ENCODE assay signal across 10 mouse cellular contexts in genomic region chr1:180992142-180992541, GRCm38 (mm10). TPM values are rescaled to one million over a fixed set of nuclear protein-coding genes. Genes with fewer than 3 reads are reported as not detected.
A peak's percentile ranks its signal among the peaks of the same experiment; 100 is the strongest.
DNase-seq lines count a peak whose midpoint lies in the region; ATAC-seq lines count a peak whose summit lies in the region.
"Had no signal": no experiment of that assay in that cellular context is flagged by ENCODE, and none has a peak within 500 bp of the region (broad histone marks: within the 10 kb centered on the region; RNA-seq: fewer than 3 reads in every experiment).

No protein-coding gene starts in this region.

- H3K36me3 ChIP-seq in limb, embryonic 11.5 days (ENCODE audit: control insufficient read depth, insufficient read depth, low read length) = no peaks in the 10 kb centered on the region
- H3K36me3 ChIP-seq in limb, embryonic 10.5 days = no peaks in the 10 kb centered on the region
- H3K36me3 ChIP-seq: hindbrain, embryonic 15.5 days had no signal

- no peaks in the 10 kb centered on the region for H3K4me1 ChIP-seq in limb, embryonic 11.5 days (ENCODE audit: control insufficient read depth, insufficient read depth, low read length)
- H3K4me1 ChIP-seq in limb, embryonic 10.5 days = no peaks in the 10 kb centered on the region
- H3K4me1 ChIP-seq: hindbrain, embryonic 15.5 days had no signal

- H3K27me3 ChIP-seq in limb, embryonic 11.5 days (ENCODE audit: control insufficient read depth, insufficient read depth, low read length) = no peaks in the 10 kb centered on the region
- H3K27me3 ChIP-seq in limb, embryonic 10.5 days (ENCODE audit: low read depth, poor library complexity, severe bottlenecking) = no peaks in the 10 kb centered on the region
- H3K27me3 ChIP-seq: hindbrain, embryonic 15.5 days had no signal

- 52% methylated on average over 3 of the region's 3 CpGs for WGBS in limb, embryonic 11.5 days
- WGBS in limb, embryonic 10.5 days = 59% methylated on average over 3 of the region's 3 CpGs

- no peak overlapping the region for H3K4me3 ChIP-seq in limb, embryonic 11.5 days (ENCODE audit: low read depth, low read length)
- no peak overlapping the region for H3K4me3 ChIP-seq in limb, embryonic 10.5 days
- H3K4me3 ChIP-seq: hindbrain, embryonic 15.5 days; myocyte had no signal

- no peak for ATAC-seq in limb, embryonic 11.5 days (ENCODE audit: insufficient number of reproducible peaks, low FRiP score, low TSS enrichment, low read depth)

- no peak overlapping the region for H3K27ac ChIP-seq in limb, embryonic 11.5 days (replicated peaks; ENCODE audit: low read depth, low read length)
- H3K27ac ChIP-seq in limb, embryonic 10.5 days = no peak overlapping the region
- H3K27ac ChIP-seq: hindbrain, embryonic 15.5 days had no signal

- no peaks in the 10 kb centered on the region for H3K9me3 ChIP-seq in limb, embryonic 11.5 days (ENCODE audit: control insufficient read depth, low read length)
- no peaks in the 10 kb centered on the region for H3K9me3 ChIP-seq in limb, embryonic 10.5 days (replicated peaks)
- H3K9me3 ChIP-seq: hindbrain, embryonic 15.5 days had no signal

- no peak overlapping the region for H3K9ac ChIP-seq in limb, embryonic 11.5 days (ENCODE audit: low read length)
- H3K9ac ChIP-seq: hindbrain, embryonic 15.5 days had no signal

- H3K4me2 ChIP-seq in limb, embryonic 11.5 days (ENCODE audit: low read depth, severe bottlenecking) = no peak overlapping the region
- H3K4me2 ChIP-seq: hindbrain, embryonic 15.5 days had no signal

- DNase-seq in adrenal gland, postnatal 14 days = peak; percentile 67
- DNase-seq in adrenal gland, adult 8-10 months = no peak
- peak; percentile 48 for DNase-seq in limb, embryonic 11.5 days (ENCODE audit: low spot score)
- no peak for DNase-seq in limb, embryonic 10.5 days (ENCODE audit: low spot score)
- peak; percentile 37 for DNase-seq in T-cell, adult 2 months (ENCODE audit: low spot score)
- peak; percentile 56 for DNase-seq in forelimb bud, embryonic 11.5 days (ENCODE audit: low read depth, low spot score)
- peak; percentile 69 for DNase-seq in lung, postnatal 14 days
- no peak for DNase-seq in ovary, postnatal 14 days (ENCODE audit: low spot score)

RNA-seq across cellular contexts. Expression of gene Ephx1, which starts 28.6 kb away (rescaled TPM):
- total RNA-seq in adrenal gland, postnatal 14 days (2021) = 57.9 and 71.2 TPM in 2 replicates
- total RNA-seq in adrenal gland, adult 8-10 months (2022) = 100 to 1,000 TPM; 324 to 382 (median 360) TPM
- 1.7 TPM in 2 replicates for polyA plus RNA-seq in limb, embryonic 11.5 days (2014; fragmentation: Nextera tagmentation; extraction: Ambion mirVana)
- polyA plus RNA-seq in limb, embryonic 10.5 days (2016; fragmentation: Nextera tagmentation; extraction: Ambion mirVana) = 0.87 and 1.4 TPM in 2 replicates

RNA-seq across cellular contexts. Expression of gene Tmem63a, which starts 50.0 kb away (rescaled TPM):
- total RNA-seq in adrenal gland, postnatal 14 days (2021) = 44.4 and 56.2 TPM in 2 replicates
- total RNA-seq in adrenal gland, adult 8-10 months (2022) = 10 to 100 TPM; 79.6 to 95.9 (median 87.5) TPM
- 5.6 and 6.1 TPM in 2 replicates for polyA plus RNA-seq in limb, embryonic 11.5 days (2014; fragmentation: Nextera tagmentation; extraction: Ambion mirVana)
- polyA plus RNA-seq in limb, embryonic 10.5 days (2016; fragmentation: Nextera tagmentation; extraction: Ambion mirVana) = 2.9 and 6.2 TPM in 2 replicates

RNA-seq across cellular contexts. Expression of gene Lefty1, which starts 57.3 kb away (rescaled TPM):
- 1.3 and 1.6 TPM in 2 replicates for total RNA-seq in adrenal gland, postnatal 14 days (2021)
- 10 to 100 TPM in 3 of 4 experiments, 1 to 10 TPM in 1; 5.8 to 22.3 (median 14.0) TPM for total RNA-seq in adrenal gland, adult 8-10 months (2022)
- polyA plus RNA-seq in limb, embryonic 11.5 days (2014; fragmentation: Nextera tagmentation; extraction: Ambion mirVana) = 0.12 and 1.4 TPM in 2 replicates
- polyA plus RNA-seq in limb, embryonic 10.5 days (2016; fragmentation: Nextera tagmentation; extraction: Ambion mirVana) = 0.23 and 0.33 TPM in 2 replicates

RNA-seq across cellular contexts. Expression of gene 9130409I23Rik, which starts 58.9 kb away (rescaled TPM):
- total RNA-seq in adrenal gland, postnatal 14 days (2021) = 0.30 TPM in 1 of 2 replicates, not detected in the other
- total RNA-seq in adrenal gland, adult 8-10 months (2022) = not detected
- not detected in 2 replicates for polyA plus RNA-seq in limb, embryonic 11.5 days (2014; fragmentation: Nextera tagmentation; extraction: Ambion mirVana)
- polyA plus RNA-seq in limb, embryonic 10.5 days (2016; fragmentation: Nextera tagmentation; extraction: Ambion mirVana) = not detected in 2 replicates
- polyA plus RNA-seq: hindbrain, embryonic 15.5 days; myocyte had no signal

Comparison
In these comparisons a context has a peak if more than half of its experiments do, and no peak if none do; other contexts are left out.
1. DNase-seq: peak in adrenal gland, postnatal 14 days (single experiment), limb, embryonic 11.5 days (single experiment), T-cell, adult 2 months (single experiment), forelimb bud, embryonic 11.5 days (single experiment) and lung, postnatal 14 days (single experiment); none in adrenal gland, adult 8-10 months (single experiment), limb, embryonic 10.5 days (single experiment) and ovary, postnatal 14 days (single experiment).